Mouse (Mus musculus) duodenum, adult 2 months (tissue): ENCODE results near the gene Pdlim5. TPM values are rescaled to one million over a fixed set of nuclear protein-coding genes. Genes with fewer than 3 reads are reported as not detected.

Experiments
- polyA plus RNA-seq: library from polyadenylated mRNA; depleted of rRNA; stranded (reverse); fragments of >200 nt; gene quantifications from 2 replicates; pipeline ENCODE4 v1.2.3, GENCODE M21; 2012; ENCODE audit warnings: low replicate concordance; rRNA removed

Pdlim5 gene
- polyA plus RNA-seq, result 40.6 and 49.9 TPM in 2 replicates

GRCm38 (mm10) chr3:142395520-142396193, at the start of gene Pdlim5:
Gene Pdlim5 (minus strand): TSS chr3:142395696.

Other genes with a start within 250 kb of the Pdlim5 start
- gene Bmpr1b, start 226.3 kb downstream of the Pdlim5 start, polyA plus RNA-seq, result 0.02 TPM in 1 of 2 replicates, not detected in the other
- gene Gbp5, start 98.3 kb upstream of the Pdlim5 start, polyA plus RNA-seq, result 0.36 and 0.43 TPM in 2 replicates
- 0.15 and 0.28 TPM in 2 replicates for gene Gbp7, start 134.6 kb upstream of the Pdlim5 start, polyA plus RNA-seq
- gene Gbp3, start 164.3 kb upstream of the Pdlim5 start, polyA plus RNA-seq, result 8.0 and 9.3 TPM in 2 replicates
- gene Gbp2b, start 199.2 kb upstream of the Pdlim5 start, polyA plus RNA-seq, result 0.15 and 0.53 TPM in 2 replicates
- 3.1 and 3.4 TPM in 2 replicates for gene Gbp2, start 224.9 kb upstream of the Pdlim5 start, polyA plus RNA-seq